In genomic region chr11:72436271-72436670, GRCm38 (mm10) we compare ENCODE assay signal across 13 mouse cellular contexts. TPM values are rescaled to one million over a fixed set of nuclear protein-coding genes. Genes with fewer than 3 reads are reported as not detected.
DNase-seq lines count a peak whose midpoint lies in the region; ATAC-seq and TF ChIP-seq lines count a peak whose summit lies in the region.
"Had no signal": no experiment of that assay in that cellular context is flagged by ENCODE, and none has a peak within 500 bp of the region (broad histone marks: within the 10 kb centered on the region; RNA-seq: fewer than 3 reads in every experiment).

No protein-coding gene starts in this region.

- intact Hi-C loops in left cerebral cortex, postnatal 4 days (cut with DNase I): no loop called here
- intact Hi-C loops in left cerebral cortex, adult 2 months (cut with DNase I): no loop called here

- DNase-seq in forebrain, postnatal 0 days: peak; percentile 34
- DNase-seq in left cerebral cortex, postnatal 4 days: peak; percentile 69
- DNase-seq in left cerebral cortex, adult 2 months (ENCODE audit: extremely low spot score in 1 of 2, low spot score in 2 of 2): no peak
- peak; percentile 53 for DNase-seq in NIH3T3 (ENCODE audit: low read depth)
- DNase-seq: cerebellum, postnatal 36 days had no signal

- H3K9me3 ChIP-seq in forebrain, postnatal 0 days (ENCODE audit: low read length): no peaks in the 10 kb centered on the region
- no peaks in the 10 kb centered on the region for H3K9me3 ChIP-seq in forebrain, embryonic 16.5 days (ENCODE audit: control insufficient read depth, low read length)
- no peaks in the 10 kb centered on the region for H3K9me3 ChIP-seq in intestine, embryonic 15.5 days
- H3K9me3 ChIP-seq: forebrain, embryonic 12.5 days; hindbrain, embryonic 15.5 days; neural tube, embryonic 15.5 days had no signal

- no peak overlapping the region for H3K4me2 ChIP-seq in forebrain, postnatal 0 days (ENCODE audit: low read depth)
- no peak overlapping the region for H3K4me2 ChIP-seq in forebrain, embryonic 16.5 days (ENCODE audit: low read length)
- peak overlapping the region; percentile 53 for H3K4me2 ChIP-seq in intestine, embryonic 15.5 days (replicated peaks)
- H3K4me2 ChIP-seq: forebrain, embryonic 12.5 days; hindbrain, embryonic 15.5 days; neural tube, embryonic 15.5 days had no signal

- no peaks in the 10 kb centered on the region for H3K36me3 ChIP-seq in forebrain, postnatal 0 days (ENCODE audit: insufficient read depth)
- no peaks in the 10 kb centered on the region for H3K36me3 ChIP-seq in forebrain, embryonic 16.5 days (ENCODE audit: control insufficient read depth, insufficient read depth)
- H3K36me3 ChIP-seq in intestine, embryonic 15.5 days: no peaks in the 10 kb centered on the region
- H3K36me3 ChIP-seq: forebrain, embryonic 12.5 days; hindbrain, embryonic 15.5 days; neural tube, embryonic 15.5 days had no signal

- no peak overlapping the region for H3K27ac ChIP-seq in forebrain, postnatal 0 days (ENCODE audit: low read depth, low read length)
- no peak overlapping the region for H3K27ac ChIP-seq in forebrain, embryonic 16.5 days (ENCODE audit: low read length)
- no peak overlapping the region; the same call in 1 of the 2 replicates for H3K27ac ChIP-seq in left cerebral cortex, adult 2 months
- H3K27ac ChIP-seq in intestine, embryonic 15.5 days: no peak overlapping the region
- H3K27ac ChIP-seq: forebrain, embryonic 12.5 days; hindbrain, embryonic 15.5 days; neural tube, embryonic 15.5 days had no signal

- WGBS in forebrain, postnatal 0 days: 62% methylated on average over 5 of the region's 5 CpGs
- WGBS in forebrain, embryonic 16.5 days: 73% methylated on average over 5 of the region's 5 CpGs
- 77% methylated on average over 5 of the region's 5 CpGs for WGBS in intestine, embryonic 15.5 days

- TF ChIP-seq CTCF in forebrain, postnatal 0 days (IDR thresholded peaks at IDR 0.05; ENCODE audit: low read depth): no peak
- TF ChIP-seq CTCF in left cerebral cortex, adult 2 months (IDR thresholded peaks at IDR 0.05): no peak

- H3K4me1 ChIP-seq in forebrain, postnatal 0 days (ENCODE audit: insufficient read depth): no peaks in the 10 kb centered on the region
- H3K4me1 ChIP-seq in forebrain, embryonic 16.5 days (replicated peaks; ENCODE audit: control insufficient read depth, insufficient read depth, low read length): peaks cover 3% of the 10 kb centered on the region; the same call in 1 of the 2 replicates
- H3K4me1 ChIP-seq in intestine, embryonic 15.5 days (replicated peaks): peaks cover 14% of the 10 kb centered on the region; the same call in 1 of the 2 replicates
- H3K4me1 ChIP-seq: hindbrain, embryonic 15.5 days had no signal

- no peak overlapping the region for H3K9ac ChIP-seq in forebrain, postnatal 0 days
- no peak overlapping the region for H3K9ac ChIP-seq in forebrain, embryonic 16.5 days (replicated peaks; ENCODE audit: low read depth, low read length)
- H3K9ac ChIP-seq in intestine, embryonic 15.5 days: no peak overlapping the region
- H3K9ac ChIP-seq: forebrain, embryonic 12.5 days; hindbrain, embryonic 15.5 days; neural tube, embryonic 15.5 days had no signal

- no peaks in the 10 kb centered on the region for H3K27me3 ChIP-seq in forebrain, postnatal 0 days (ENCODE audit: insufficient read depth, low read length)
- H3K27me3 ChIP-seq in forebrain, embryonic 16.5 days (replicated peaks; ENCODE audit: control insufficient read depth, insufficient read depth, low read length): no peaks in the 10 kb centered on the region
- no peaks in the 10 kb centered on the region for H3K27me3 ChIP-seq in intestine, embryonic 15.5 days (replicated peaks)
- H3K27me3 ChIP-seq: forebrain, embryonic 12.5 days; hindbrain, embryonic 15.5 days; neural tube, embryonic 15.5 days had no signal

- H3K4me3 ChIP-seq in forebrain, postnatal 0 days (ENCODE audit: low read depth, low read length): no peak overlapping the region
- H3K4me3 ChIP-seq in forebrain, embryonic 16.5 days (replicated peaks; ENCODE audit: low read length): no peak overlapping the region
- H3K4me3 ChIP-seq in left cerebral cortex, adult 2 months: no peak overlapping the region
- H3K4me3 ChIP-seq in intestine, embryonic 15.5 days (replicated peaks): peak overlapping the region; percentile 28; the same call in 1 of the 2 replicates
- H3K4me3 ChIP-seq: forebrain, embryonic 12.5 days; hindbrain, embryonic 15.5 days; neural tube, embryonic 15.5 days had no signal

- ATAC-seq in forebrain, postnatal 0 days: no peak
- no peak for ATAC-seq in forebrain, embryonic 16.5 days
- ATAC-seq in intestine, embryonic 15.5 days: no peak
- ATAC-seq in erythroblast, adult 5-6 weeks (replicated peaks; ENCODE audit: low FRiP score, poor library complexity, severe bottlenecking): no peak
- ATAC-seq in CD4-positive, CD25-positive, alpha-beta regulatory T cell, adult 4 months: no peak

RNA-seq across cellular contexts. Expression of gene Ggt6, which starts 0.9 kb away (rescaled TPM):
- not detected in 2 replicates for total RNA-seq in forebrain, postnatal 0 days (2014; rRNA removed)
- not detected in 2 replicates for polyA plus RNA-seq in forebrain, postnatal 0 days (2015; fragmentation: Nextera tagmentation; extraction: Ambion mirVana)
- not detected in 2 replicates for polyA plus RNA-seq in forebrain, embryonic 16.5 days (2015; fragmentation: Nextera tagmentation; extraction: Ambion mirVana)
- total RNA-seq in left cerebral cortex, postnatal 4 days (2021): not detected
- total RNA-seq in left cerebral cortex, adult 2 months (2021): under 1 TPM; 0.18 to 0.37 TPM
- 11.5 and 14.4 TPM in 2 replicates for polyA plus RNA-seq in intestine, embryonic 15.5 days (2015; fragmentation: Nextera tagmentation; extraction: Ambion mirVana)
- not detected in 2 replicates for total RNA-seq in erythroblast, adult 5-6 weeks (2015; ENCODE audit: low replicate concordance)
- total RNA-seq in erythroblast, adult 5-6 weeks (2017; ENCODE audit: low replicate concordance): not detected in 2 replicates
- polyA plus RNA-seq in CD4-positive, CD25-positive, alpha-beta regulatory T cell, adult 4 months (2017; shearing (Covaris generic)): not detected
- total RNA-seq: megakaryocyte-erythroid progenitor cell, adult 5-6 weeks had no signal
- polyA plus RNA-seq: forebrain, embryonic 12.5 days; hindbrain, embryonic 15.5 days; neural tube, embryonic 15.5 days had no signal

RNA-seq across cellular contexts. Expression of gene Mybbp1a, which starts 4.9 kb away (rescaled TPM):
- total RNA-seq in forebrain, postnatal 0 days (2014; rRNA removed): 36.9 and 38.0 TPM in 2 replicates
- polyA plus RNA-seq in forebrain, postnatal 0 days (2015; fragmentation: Nextera tagmentation; extraction: Ambion mirVana): 50.0 and 52.4 TPM in 2 replicates
- 94.8 and 98.2 TPM in 2 replicates for polyA plus RNA-seq in forebrain, embryonic 16.5 days (2015; fragmentation: Nextera tagmentation; extraction: Ambion mirVana)
- 10 to 100 TPM; 68.3 to 77.3 TPM for total RNA-seq in left cerebral cortex, postnatal 4 days (2021)
- total RNA-seq in left cerebral cortex, adult 2 months (2021): 10 to 100 TPM; 53.2 to 55.0 TPM
- polyA plus RNA-seq in intestine, embryonic 15.5 days (2015; fragmentation: Nextera tagmentation; extraction: Ambion mirVana): 171 and 172 TPM in 2 replicates
- total RNA-seq in erythroblast, adult 5-6 weeks (2015; ENCODE audit: low replicate concordance): 44.7 and 49.6 TPM in 2 replicates
- total RNA-seq in erythroblast, adult 5-6 weeks (2017; ENCODE audit: low replicate concordance): 11.8 and 27.4 TPM in 2 replicates
- polyA plus RNA-seq in CD4-positive, CD25-positive, alpha-beta regulatory T cell, adult 4 months (2017; shearing (Covaris generic)): 100 to 1,000 TPM in 1 of 2 experiments, 10 to 100 TPM in 1; 73.7 to 102 TPM

RNA-seq across cellular contexts. Expression of gene Smtnl2, which starts 24.8 kb away (rescaled TPM):
- 9.7 and 10.4 TPM in 2 replicates for total RNA-seq in forebrain, postnatal 0 days (2014; rRNA removed)
- polyA plus RNA-seq in forebrain, postnatal 0 days (2015; fragmentation: Nextera tagmentation; extraction: Ambion mirVana): 8.4 and 10.2 TPM in 2 replicates
- polyA plus RNA-seq in forebrain, embryonic 16.5 days (2015; fragmentation: Nextera tagmentation; extraction: Ambion mirVana): 4.5 and 8.0 TPM in 2 replicates
- total RNA-seq in left cerebral cortex, postnatal 4 days (2021): 1 to 10 TPM; 9.6 to 9.9 TPM
- 1 to 10 TPM in 1 of 2 experiments, under 1 TPM in 1; 0.33 to 1.2 TPM for total RNA-seq in left cerebral cortex, adult 2 months (2021)
- polyA plus RNA-seq in intestine, embryonic 15.5 days (2015; fragmentation: Nextera tagmentation; extraction: Ambion mirVana): 41.9 and 45.0 TPM in 2 replicates
- not detected in 2 replicates for total RNA-seq in erythroblast, adult 5-6 weeks (2015; ENCODE audit: low replicate concordance)
- not detected in 2 replicates for total RNA-seq in erythroblast, adult 5-6 weeks (2017; ENCODE audit: low replicate concordance)
- under 1 TPM in 1 of 2 experiments, not detected in 1; 0.23 TPM for polyA plus RNA-seq in CD4-positive, CD25-positive, alpha-beta regulatory T cell, adult 4 months (2017; shearing (Covaris generic))

RNA-seq across cellular contexts. Expression of gene Spns2, which starts 53.4 kb away (rescaled TPM):
- 38.8 and 40.1 TPM in 2 replicates for total RNA-seq in forebrain, postnatal 0 days (2014; rRNA removed)
- polyA plus RNA-seq in forebrain, postnatal 0 days (2015; fragmentation: Nextera tagmentation; extraction: Ambion mirVana): 6.5 and 6.7 TPM in 2 replicates
- 6.6 and 9.3 TPM in 2 replicates for polyA plus RNA-seq in forebrain, embryonic 16.5 days (2015; fragmentation: Nextera tagmentation; extraction: Ambion mirVana)
- total RNA-seq in left cerebral cortex, postnatal 4 days (2021): 10 to 100 TPM; 36.5 to 37.0 TPM
- total RNA-seq in left cerebral cortex, adult 2 months (2021): 10 to 100 TPM; 68.2 to 70.6 TPM
- polyA plus RNA-seq in intestine, embryonic 15.5 days (2015; fragmentation: Nextera tagmentation; extraction: Ambion mirVana): 5.3 and 5.6 TPM in 2 replicates
- total RNA-seq in erythroblast, adult 5-6 weeks (2015; ENCODE audit: low replicate concordance): 1.3 TPM in 1 of 2 replicates, not detected in the other
- total RNA-seq in erythroblast, adult 5-6 weeks (2017; ENCODE audit: low replicate concordance): 1.4 and 2.0 TPM in 2 replicates
- not detected for polyA plus RNA-seq in CD4-positive, CD25-positive, alpha-beta regulatory T cell, adult 4 months (2017; shearing (Covaris generic))

Comparison
In these comparisons a context has a peak if more than half of its experiments do, and no peak if none do; other contexts are left out.
1. DNase-seq: peak in forebrain, postnatal 0 days (single experiment), left cerebral cortex, postnatal 4 days (single experiment) and NIH3T3 (single experiment); none in left cerebral cortex, adult 2 months (0 of 2).